In genomic region chr15:102470605-102471294, GRCm38 (mm10) we compare ENCODE assay signal across 9 mouse cellular contexts. TPM values are rescaled to one million over a fixed set of nuclear protein-coding genes. Genes with fewer than 3 reads are reported as not detected.
DNase-seq lines count a peak whose midpoint lies in the region; ATAC-seq and TF ChIP-seq lines count a peak whose summit lies in the region.
"Had no signal": no experiment of that assay in that cellular context is flagged by ENCODE, and none has a peak within 500 bp of the region (broad histone marks: within the 10 kb centered on the region; RNA-seq: fewer than 3 reads in every experiment).

No protein-coding gene starts in this region.

- H3K27ac ChIP-seq in forebrain, embryonic 16.5 days (ENCODE audit: low read length), result peak overlapping the region; percentile 93
- H3K27ac ChIP-seq in neural tube, embryonic 15.5 days (replicated peaks), result peak overlapping the region; percentile 95
- H3K27ac ChIP-seq in testis, adult 2 months (ENCODE audit: control insufficient read depth, insufficient read depth, low read depth, low read length), result peak overlapping the region; percentile 97

- intact Hi-C loops in heart, postnatal 36 days (cut with DNase I), result loop anchor here (1.0 to 5.0 kb wide), 2 partner anchors 48 to 202 kb away; partner anchors contain the start of genes Atp5g2 and Tarbp2

- DNase-seq in ES-CJ7 (ENCODE audit: low read depth, low spot score), result peak; percentile 83
- peak; percentile 75 to 85 for DNase-seq in cerebellum, adult 18-20 months
- DNase-seq in heart, postnatal 36 days, result peak; percentile 77 to 90
- DNase-seq in layer of hippocampus, adult 8-10 months (ENCODE audit: low spot score in 2 of 2), result peak; percentile 70 to 71
- DNase-seq in lung, adult 2 months, result peak; percentile 84

- peak overlapping the region; percentile 82 for H3K4me2 ChIP-seq in forebrain, embryonic 16.5 days (ENCODE audit: low read length)
- peak overlapping the region; percentile 59 for H3K4me2 ChIP-seq in neural tube, embryonic 15.5 days

- peak overlapping the region; percentile 77 for H3K4me3 ChIP-seq in forebrain, embryonic 16.5 days (replicated peaks; ENCODE audit: low read length)
- H3K4me3 ChIP-seq in lung, adult 2 months (replicated peaks; ENCODE audit: extremely low read depth, low read depth, low read length), result peak overlapping the region; percentile 80
- H3K4me3 ChIP-seq in neural tube, embryonic 15.5 days (replicated peaks), result peak overlapping the region; percentile 79
- H3K4me3 ChIP-seq in testis, adult 2 months (ENCODE audit: control insufficient read depth, low read depth, low read length), result peak overlapping the region; percentile 97

- H3K4me1 ChIP-seq in forebrain, embryonic 16.5 days (replicated peaks; ENCODE audit: control insufficient read depth, insufficient read depth, low read length), result peaks cover 9% of the 10 kb centered on the region
- H3K4me1 ChIP-seq in lung, adult 2 months (ENCODE audit: control insufficient read depth, insufficient read depth, low read length), result peaks cover 10% of the 10 kb centered on the region
- H3K4me1 ChIP-seq in neural tube, embryonic 15.5 days, result peaks cover 17% of the 10 kb centered on the region
- no peaks in the 10 kb centered on the region for H3K4me1 ChIP-seq in testis, adult 2 months (ENCODE audit: control insufficient read depth, insufficient read depth, low read length)

- ATAC-seq in forebrain, embryonic 16.5 days, result peak; percentile 76
- ATAC-seq in neural tube, embryonic 15.5 days (ENCODE audit: low FRiP score), result peak; percentile 77

- TF ChIP-seq POLR2A in lung, adult 2 months (IDR thresholded peaks at IDR 0.05; ENCODE audit: borderline replicate concordance, extremely low read depth, low read depth, low read length), result peak; percentile 39; the same call in 1 of the 2 replicates
- peak; percentile 61; the same call in 1 of the 2 replicates for TF ChIP-seq POLR2A in testis, adult 2 months (IDR thresholded peaks at IDR 0.05; ENCODE audit: control insufficient read depth, low read depth, low read length)

- TF ChIP-seq CTCF in lung, adult 2 months (IDR thresholded peaks at IDR 0.05; ENCODE audit: insufficient read depth, low read length), result no peak
- no peak for TF ChIP-seq CTCF in testis, adult 2 months (IDR thresholded peaks at IDR 0.05; ENCODE audit: control insufficient read depth, insufficient read depth, insufficient replicate concordance, low read depth, low read length)

- no peaks in the 10 kb centered on the region; the same call in 1 of the 2 replicates for H3K9me3 ChIP-seq in forebrain, embryonic 16.5 days (ENCODE audit: control insufficient read depth, low read length)
- H3K9me3 ChIP-seq in neural tube, embryonic 15.5 days (replicated peaks), result no peaks in the 10 kb centered on the region

- peaks cover 16% of the 10 kb centered on the region for H3K36me3 ChIP-seq in forebrain, embryonic 16.5 days (ENCODE audit: control insufficient read depth, insufficient read depth)
- H3K36me3 ChIP-seq in neural tube, embryonic 15.5 days, result peaks cover 21% of the 10 kb centered on the region
- H3K36me3 ChIP-seq in testis, adult 2 months (ENCODE audit: control insufficient read depth, insufficient read depth, low read length), result peaks cover 2% of the 10 kb centered on the region; the same call in 1 of the 2 replicates

- H3K9ac ChIP-seq in forebrain, embryonic 16.5 days (replicated peaks; ENCODE audit: low read depth, low read length), result peak overlapping the region; percentile 85
- peak overlapping the region; percentile 86 for H3K9ac ChIP-seq in neural tube, embryonic 15.5 days (replicated peaks)

- no peaks in the 10 kb centered on the region for H3K27me3 ChIP-seq in forebrain, embryonic 16.5 days (replicated peaks; ENCODE audit: control insufficient read depth, insufficient read depth, low read length)
- H3K27me3 ChIP-seq in neural tube, embryonic 15.5 days (replicated peaks), result no peaks in the 10 kb centered on the region
- no peaks in the 10 kb centered on the region for H3K27me3 ChIP-seq in testis, adult 2 months (ENCODE audit: control insufficient read depth, insufficient read depth, low read length)

- WGBS in forebrain, embryonic 16.5 days, result under 1% methylated on average over 44 of the region's 67 CpGs
- WGBS in lung, adult 2 months, result under 1% methylated on average over 36 of the region's 67 CpGs
- WGBS in neural tube, embryonic 15.5 days, result 1% methylated on average over 41 of the region's 67 CpGs

RNA-seq across cellular contexts. Expression of gene Pcbp2, which starts 0.4 kb away (rescaled TPM):
- polyA plus RNA-seq in forebrain, embryonic 16.5 days (2015; fragmentation: Nextera tagmentation; extraction: Ambion mirVana), result 144 and 149 TPM in 2 replicates
- total RNA-seq in heart, postnatal 36 days (2021), result 100 to 1,000 TPM; 482 to 500 TPM
- total RNA-seq in layer of hippocampus, adult 8-10 months (2022), result 100 to 1,000 TPM; 489 to 507 (median 494) TPM
- polyA plus RNA-seq in lung, adult 2 months (2012; rRNA removed), result 378 and 395 TPM in 2 replicates
- 117 and 143 TPM in 2 replicates for polyA plus RNA-seq in neural tube, embryonic 15.5 days (2015; fragmentation: Nextera tagmentation; extraction: Ambion mirVana)
- polyA plus RNA-seq in testis, adult 2 months (2012; rRNA removed), result 1,040 and 1,129 TPM in 2 replicates

RNA-seq across cellular contexts. Expression of gene Prr13, which starts 11.9 kb away (rescaled TPM):
- polyA plus RNA-seq in forebrain, embryonic 16.5 days (2015; fragmentation: Nextera tagmentation; extraction: Ambion mirVana), result 79.0 and 80.9 TPM in 2 replicates
- 10 to 100 TPM; 19.4 to 26.1 TPM for total RNA-seq in heart, postnatal 36 days (2021)
- 10 to 100 TPM; 34.4 to 49.3 (median 40.9) TPM for total RNA-seq in layer of hippocampus, adult 8-10 months (2022)
- polyA plus RNA-seq in lung, adult 2 months (2012; rRNA removed), result 216 and 271 TPM in 2 replicates
- 80.9 and 87.7 TPM in 2 replicates for polyA plus RNA-seq in neural tube, embryonic 15.5 days (2015; fragmentation: Nextera tagmentation; extraction: Ambion mirVana)
- polyA plus RNA-seq in testis, adult 2 months (2012; rRNA removed), result 18.5 and 19.7 TPM in 2 replicates

RNA-seq across cellular contexts. Expression of gene Amhr2, which starts 25.6 kb away (rescaled TPM):
- 0.32 and 0.58 TPM in 2 replicates for polyA plus RNA-seq in forebrain, embryonic 16.5 days (2015; fragmentation: Nextera tagmentation; extraction: Ambion mirVana)
- under 1 TPM; 0.16 to 0.78 TPM for total RNA-seq in heart, postnatal 36 days (2021)
- 1 to 10 TPM in 2 of 4 experiments, under 1 TPM in 2; 0.40 to 2.0 (median 1.1) TPM for total RNA-seq in layer of hippocampus, adult 8-10 months (2022)
- polyA plus RNA-seq in lung, adult 2 months (2012; rRNA removed), result 20.8 and 21.1 TPM in 2 replicates
- 0.83 and 1.1 TPM in 2 replicates for polyA plus RNA-seq in neural tube, embryonic 15.5 days (2015; fragmentation: Nextera tagmentation; extraction: Ambion mirVana)
- polyA plus RNA-seq in testis, adult 2 months (2012; rRNA removed), result 131 and 168 TPM in 2 replicates
- total RNA-seq: hematopoietic stem cell, adult 5-6 weeks had no signal

RNA-seq across cellular contexts. Expression of gene Gm10337, which starts 32.8 kb away (rescaled TPM):
- 17.3 and 22.2 TPM in 2 replicates for polyA plus RNA-seq in forebrain, embryonic 16.5 days (2015; fragmentation: Nextera tagmentation; extraction: Ambion mirVana)
- not detected for total RNA-seq in heart, postnatal 36 days (2021)
- total RNA-seq in layer of hippocampus, adult 8-10 months (2022), result not detected
- polyA plus RNA-seq in lung, adult 2 months (2012; rRNA removed), result not detected in 2 replicates
- polyA plus RNA-seq in neural tube, embryonic 15.5 days (2015; fragmentation: Nextera tagmentation; extraction: Ambion mirVana), result 6.2 and 6.4 TPM in 2 replicates
- not detected in 2 replicates for polyA plus RNA-seq in testis, adult 2 months (2012; rRNA removed)
- total RNA-seq: hematopoietic stem cell, adult 5-6 weeks had no signal

RNA-seq across cellular contexts. Expression of gene Map3k12, which starts 46.1 kb away (rescaled TPM):
- 58.7 and 69.5 TPM in 2 replicates for polyA plus RNA-seq in forebrain, embryonic 16.5 days (2015; fragmentation: Nextera tagmentation; extraction: Ambion mirVana)
- 1 to 10 TPM; 3.5 to 3.6 TPM for total RNA-seq in heart, postnatal 36 days (2021)
- total RNA-seq in layer of hippocampus, adult 8-10 months (2022), result 10 to 100 TPM; 87.5 to 99.1 (median 96.9) TPM
- polyA plus RNA-seq in lung, adult 2 months (2012; rRNA removed), result 9.9 and 13.1 TPM in 2 replicates
- 49.1 and 57.4 TPM in 2 replicates for polyA plus RNA-seq in neural tube, embryonic 15.5 days (2015; fragmentation: Nextera tagmentation; extraction: Ambion mirVana)
- polyA plus RNA-seq in testis, adult 2 months (2012; rRNA removed), result 7.0 and 7.8 TPM in 2 replicates

Comparison
In these comparisons a context has a peak if more than half of its experiments do, and no peak if none do; other contexts are left out.
1. Peak in every context shown above with its lines: DNase-seq, ATAC-seq, H3K4me3 ChIP-seq and H3K27ac ChIP-seq.
2. RNA of gene Amhr2, which starts 25.6 kb away (polyA plus RNA-seq): 131 to 168 TPM in testis, adult 2 months and 20.8 to 21.1 TPM in lung, adult 2 months; 0.83 to 1.1 TPM in neural tube, embryonic 15.5 days and 0.32 to 0.58 TPM in forebrain, embryonic 16.5 days; every median in the first group is over 10 times any median in the second.